Mouse (Mus musculus) liver, embryonic 14.5 days (tissue): ENCODE data around the gene Slc17a4. TPM values are rescaled to one million over a fixed set of nuclear protein-coding genes. Genes with fewer than 3 reads are reported as not detected.

ENCODE experiments used
- ATAC-seq: fragments of 200-750 bp; cut with Nextera tagmentation; 2 replicates; pipeline ENCODE4 v1.8.0; 2017; ENCODE audit warnings: moderate number of reproducible peaks, mild to moderate bottlenecking, moderate library complexity; ENCODE audit not compliant: insufficient read depth
- DNase-seq, 3 experiments: peaks; one replicate each; pipeline ENCODE4 v3.0.0-alpha.2; 2012 to 2013; ENCODE audit warnings: low read depth in 3 of 3, low spot score in 3 of 3
- H3K27ac ChIP-seq: fragments of 300-500 bp; sonication (generic); 2 replicates; pipeline ENCODE4 v1.5.1; 2014; ENCODE audit warnings: moderate library complexity, mild to moderate bottlenecking, control low read depth, inconsistent platforms
- H3K27me3 ChIP-seq: fragments of 300-500 bp; sonication (generic); 2 replicates; pipeline ENCODE4 v1.6.1; 2014; ENCODE audit warnings: mild to moderate bottlenecking, low read length, moderate library complexity; ENCODE audit not compliant: control insufficient read depth, insufficient read depth
- H3K36me3 ChIP-seq: fragments of 300-500 bp; sonication (generic); replicated peaks from 2 replicates; pipeline ENCODE4 v1.6.1; 2014; ENCODE audit warnings: low read depth; ENCODE audit not compliant: control insufficient read depth, insufficient read depth
- H3K4me1 ChIP-seq, 2 experiments: fragments of 200-500 bp in 1 of 2; fragments of 300-500 bp in 1 of 2; sonication (generic) in 1 of 2; replicated peaks; 2 replicates each; pipeline ENCODE4 v1.6.1; 2012 to 2014; ENCODE audit warnings: antibody characterized with exemption in 1 of 2, inconsistent platforms in 1 of 2, low read length in 1 of 2; ENCODE audit not compliant: control insufficient read depth in 2 of 2, insufficient read depth in 2 of 2
- H3K4me2 ChIP-seq: fragments of 300-500 bp; sonication (generic); 2 replicates; pipeline ENCODE4 v1.6.1; 2014; ENCODE audit warnings: low read depth, mild to moderate bottlenecking, control low read depth, moderate library complexity
- H3K4me3 ChIP-seq, 2 experiments: fragments of 200-500 bp in 1 of 2; fragments of 300-500 bp in 1 of 2; sonication (generic) in 1 of 2; 2 replicates each; pipeline ENCODE4 v1.5.1; 2012 to 2014; ENCODE audit warnings: low read depth in 2 of 2, low read length in 2 of 2, mild to moderate bottlenecking in 2 of 2, control low read depth in 1 of 2, inconsistent platforms in 1 of 2, moderate library complexity in 1 of 2; ENCODE audit not compliant: insufficient read depth in 1 of 2
- H3K9ac ChIP-seq: fragments of 300-500 bp; sonication (generic); replicated peaks from 2 replicates; pipeline ENCODE4 v1.6.1; 2014; ENCODE audit warnings: mild to moderate bottlenecking, control low read depth, moderate library complexity
- H3K9me3 ChIP-seq: fragments of 300-500 bp; sonication (generic); 2 replicates; pipeline ENCODE4 v1.6.1; 2016; ENCODE audit warnings: low read length, mixed read lengths; ENCODE audit not compliant: control insufficient read depth
- CTCF ChIP-seq: IDR thresholded peaks from 2 replicates; pipeline ENCODE4 v1.5.1; 2016; ENCODE audit warnings: antibody characterized with exemption, low read depth, control low read depth
- EP300 ChIP-seq: IDR thresholded peaks from 2 replicates; pipeline ENCODE4 v1.6.1; 2016; ENCODE audit warnings: antibody characterized with exemption, low read depth
- WGBS: fragments of 180-500 bp; shearing (Covaris S2); extraction: QIAGEN DNeasy Blood & Tissue Kit; methylation state at CpG from one replicate; pipeline ENCODE4 v1.1.7; 2014; ENCODE audit not compliant: insufficient replicate concordance; 5-methylcytosine and 5-hydroxymethylcytosine counted together
- polyA plus RNA-seq, 2 experiments: library from polyadenylated mRNA; depleted of rRNA in 1 of 2; stranded (reverse) in 1 of 2; unstranded in 1 of 2; fragments of >200 nt; fragmentation: Nextera tagmentation in 1 of 2; extraction: Ambion mirVana in 1 of 2; gene quantifications; 2 replicates each; pipeline versions ENCODE4 v1.2.1 to v1.2.3; 2012 to 2014

Gene Slc17a4
- polyA plus RNA-seq, 2 experiments, result 0.03 to 0.04 TPM

- no peak for TF ChIP-seq EP300
- no peak for TF ChIP-seq CTCF
Measured at GRCm38 (mm10) chr13:23930904-23931303, 16.1 kb upstream of the Slc17a4 start.

GRCm38 (mm10) chr13:23930461-23930860, 15.7 kb upstream of the Slc17a4 start:
- Histone ChIP-seq H3K27ac (no peak overlapping the region), H3K27me3 (no peaks in the 10 kb centered on the region), H3K4me3 (no peak overlapping the region), H3K4me2 (no peak overlapping the region), H3K9ac (no peak overlapping the region), H3K36me3 (no peaks in the 10 kb centered on the region), H3K9me3 (no peaks in the 10 kb centered on the region), H3K4me1 (no peaks in the 10 kb centered on the region; a peak in 1 of 4 replicates)
- DNase-seq (no peak), ATAC-seq (no peak)
- 78% methylated on average over 9 of the region's 9 CpGs for WGBS
- no peak for TF ChIP-seq EP300
- no peak for TF ChIP-seq CTCF

More at GRCm38 (mm10) chr13:23930904-23931303, 16.1 kb upstream of the Slc17a4 start:
- no peak for DNase-seq
- WGBS, result 70% methylated on average over 11 of the region's 11 CpGs
- H3K4me2 ChIP-seq, result no peak overlapping the region
- no peaks in the 10 kb centered on the region for H3K9me3 ChIP-seq
- no peak overlapping the region for H3K4me3 ChIP-seq
- H3K9ac ChIP-seq, result no peak overlapping the region
- H3K27ac ChIP-seq, result no peak overlapping the region
- no peak for ATAC-seq
- H3K27me3 ChIP-seq, result no peaks in the 10 kb centered on the region
- no peaks in the 10 kb centered on the region; a peak in 1 of 4 replicates for H3K4me1 ChIP-seq
- no peaks in the 10 kb centered on the region for H3K36me3 ChIP-seq

- H3K4me1 ChIP-seq, result no peaks in the 10 kb centered on the region; a peak in 1 of 4 replicates
- H3K9me3 ChIP-seq, result no peaks in the 10 kb centered on the region
- DNase-seq, result no peak
- no peak for ATAC-seq
- H3K9ac ChIP-seq, result no peak overlapping the region
- no peak overlapping the region for H3K4me3 ChIP-seq
- no peaks in the 10 kb centered on the region for H3K27me3 ChIP-seq
- H3K36me3 ChIP-seq, result no peaks in the 10 kb centered on the region
- TF ChIP-seq EP300 (no peak), CTCF (no peak)
- H3K27ac ChIP-seq, result no peak overlapping the region
- H3K4me2 ChIP-seq, result peak overlapping the region; percentile 15; the same call in 1 of the 2 replicates
- 24% methylated on average over 3 of the region's 3 CpGs for WGBS
Measured at GRCm38 (mm10) chr13:23928637-23929036, 13.8 kb upstream of the Slc17a4 start.

GRCm38 (mm10) chr13:23925792-23926191, 11.0 kb upstream of the Slc17a4 start:
- H3K4me2 ChIP-seq, result no peak overlapping the region
- H3K9ac ChIP-seq, result no peak overlapping the region
- no peaks in the 10 kb centered on the region for H3K9me3 ChIP-seq
- DNase-seq (no peak), ATAC-seq (no peak)
- H3K27ac ChIP-seq, result no peak overlapping the region
- H3K4me3 ChIP-seq, result no peak overlapping the region
- H3K36me3 ChIP-seq, result no peaks in the 10 kb centered on the region
- no peak for TF ChIP-seq EP300
- no peak for TF ChIP-seq CTCF
- WGBS, result 51% methylated on average over 2 of the region's 2 CpGs
- H3K4me1 ChIP-seq, result no peaks in the 10 kb centered on the region; a peak in 1 of 4 replicates
- H3K27me3 ChIP-seq, result no peaks in the 10 kb centered on the region

GRCm38 (mm10) chr13:23917674-23918073, 2.9 kb upstream of the Slc17a4 start:
- Histone ChIP-seq H3K9ac (no peak overlapping the region), H3K4me2 (no peak overlapping the region), H3K9me3 (no peaks in the 10 kb centered on the region), H3K36me3 (no peaks in the 10 kb centered on the region), H3K4me1 (peaks cover 11 to 28% of the 10 kb centered on the region in 2 experiments; a peak in 2 of 4 replicates), H3K27me3 (no peaks in the 10 kb centered on the region), H3K27ac (no peak overlapping the region), H3K4me3 (no peak overlapping the region)
- ATAC-seq (no peak), DNase-seq (no peak)
- 19% methylated on average over 4 of the region's 4 CpGs for WGBS
- no peak for TF ChIP-seq CTCF
- no peak for TF ChIP-seq EP300
